Mouse (Mus musculus) lung, postnatal 0 days (tissue): Measurements from ENCODE around the gene Frmd8.

Experiments used
- CTCF ChIP-seq: IDR thresholded peaks from 2 replicates; pipeline ENCODE4 v1.5.1; 2016; ENCODE audit warnings: antibody characterized with exemption, mild to moderate bottlenecking
- EP300 ChIP-seq: IDR thresholded peaks from 2 replicates; pipeline ENCODE4 v1.6.1; 2016; ENCODE audit warnings: antibody characterized with exemption, mild to moderate bottlenecking, control low read depth

- TF ChIP-seq EP300 (no peak; the same call in 1 of the 2 replicates), CTCF (peak; percentile 25)
Observed at GRCm38 (mm10) chr19:5848826-5849672, 26.0 kb downstream of the Frmd8 start.
